Mouse (Mus musculus): Measurements from ENCODE around the gene Ubqlnl.

- TF ChIP-seq CTCF (IDR thresholded peaks at IDR 0.05; ENCODE audit: low read depth, low read length) (no peak), POLR2AphosphoS5 (IDR thresholded peaks at IDR 0.05; ENCODE audit: insufficient replicate concordance, low read depth, low read length) (no peak), TAL1 (conservative IDR thresholded peaks at IDR 0.05; ENCODE audit: low read depth, low read length) (no peak), GATA2 (IDR thresholded peaks at IDR 0.05; ENCODE audit: borderline replicate concordance, low read depth, low read length) (no peak)
These were observed 7.2 kb downstream of the Ubqlnl start, which contains the start of gene Ubqln3 for GRCm38 (mm10) chr7:104143179-104143578.

Data from G1E (cell line).